Mouse (Mus musculus): ENCODE results near the gene Sdad1.

The Sdad1 gene

DNA sequence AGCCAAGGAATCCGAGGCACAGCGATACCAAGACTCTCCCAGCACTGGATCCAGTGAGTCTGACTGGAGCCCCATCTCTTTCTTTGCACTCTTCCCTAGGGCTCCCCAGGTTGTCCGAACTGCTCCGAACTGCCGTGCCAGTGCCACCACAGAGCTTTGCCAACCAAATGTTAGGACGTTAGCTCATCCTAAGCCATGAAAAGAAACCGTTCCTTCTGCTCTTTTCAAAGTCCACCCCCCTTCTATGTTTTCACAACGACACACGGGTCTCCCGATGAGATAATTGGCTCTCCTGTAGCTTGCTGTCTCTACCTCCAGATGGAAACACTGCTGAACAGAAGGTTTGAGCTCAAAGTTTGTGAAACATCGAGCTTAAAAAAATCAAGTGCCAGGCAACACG lies 69.5 kb downstream of the Sdad1 start:
- DNase-seq (ENCODE audit: low read depth, low spot score): no peak

DNA sequence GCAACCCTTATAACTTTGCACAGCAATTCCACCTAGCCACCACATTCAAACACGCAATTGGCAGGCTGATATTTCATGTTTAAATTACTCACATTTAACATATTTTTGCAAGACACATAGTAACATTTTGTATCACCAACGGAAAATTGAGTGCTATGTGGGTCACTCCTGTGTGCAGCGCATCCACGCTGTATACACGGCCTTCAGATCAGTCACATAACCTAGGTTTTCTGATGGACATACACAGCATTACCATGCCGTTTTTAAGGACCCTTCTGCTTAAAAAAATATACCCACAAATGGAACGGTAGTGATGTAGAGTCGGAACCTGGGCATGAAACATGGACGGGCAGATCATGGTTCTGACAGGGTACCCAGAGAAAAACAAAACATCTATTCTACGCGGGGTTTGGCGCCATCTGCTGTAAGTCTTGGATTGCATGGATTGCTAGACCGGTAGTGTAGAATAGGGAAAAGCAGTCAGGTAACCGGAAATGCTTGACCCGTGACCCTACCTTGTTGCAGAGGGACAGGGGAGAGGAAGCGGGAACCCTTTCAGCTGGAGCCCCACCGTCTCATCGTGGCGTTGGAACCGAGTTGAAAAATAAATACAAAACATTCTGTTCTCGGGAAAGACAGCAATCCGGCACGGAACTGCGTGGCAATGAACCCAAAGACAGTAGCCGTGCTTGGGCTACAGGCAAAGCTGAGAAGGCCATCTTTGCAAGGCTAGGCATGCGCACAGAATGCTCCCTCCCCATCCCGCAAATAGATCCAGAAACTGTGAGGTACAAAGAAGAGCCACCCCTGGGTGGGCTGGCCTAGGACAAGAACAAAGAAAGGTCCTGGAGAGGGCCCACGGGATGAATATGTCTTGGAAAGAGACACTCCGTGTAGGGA lies 70.7 kb downstream of the Sdad1 start:
- no peak for DNase-seq (ENCODE audit: low read depth, low spot score)

DNA sequence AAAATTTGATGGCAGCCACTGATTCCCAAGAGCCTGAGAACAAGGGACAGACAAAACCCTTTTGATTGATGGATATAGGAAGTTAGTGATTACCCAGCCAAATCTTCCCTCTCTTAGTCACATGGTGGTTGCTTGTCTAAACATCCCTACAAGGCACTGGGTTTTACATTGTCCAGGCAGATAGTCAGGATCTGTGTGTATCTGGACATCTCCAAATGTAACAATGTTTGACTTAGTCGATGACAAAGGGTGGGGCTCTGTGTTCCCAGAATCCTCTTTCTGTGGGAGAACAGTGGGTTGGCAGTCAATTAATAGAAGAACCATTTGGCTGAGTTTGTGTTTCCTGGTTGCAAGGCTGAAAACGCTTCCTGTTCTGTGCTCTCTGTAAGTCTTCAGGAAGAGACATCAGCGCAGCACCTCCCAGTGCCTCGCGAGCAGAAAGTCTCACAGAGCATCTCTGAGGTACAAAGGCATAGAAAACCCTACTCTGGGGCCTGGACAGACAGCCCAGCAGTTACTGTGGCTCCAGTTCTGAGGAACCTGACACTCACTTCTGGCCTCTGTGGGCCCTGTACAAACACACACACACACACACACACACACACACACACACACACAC lies 75.2 kb downstream of the Sdad1 start:
- DNase-seq (ENCODE audit: low read depth, low spot score): no peak

Data from retina, adult 2 months (tissue).